Mouse (Mus musculus): Measurements from ENCODE around the gene Olfr679.
"Not testable (repeated sequence)": the region's sequence is repeated elsewhere in the genome, so short reads cannot be mapped to it uniquely, and the experiment has no call there.

Gene Olfr679

DNA sequence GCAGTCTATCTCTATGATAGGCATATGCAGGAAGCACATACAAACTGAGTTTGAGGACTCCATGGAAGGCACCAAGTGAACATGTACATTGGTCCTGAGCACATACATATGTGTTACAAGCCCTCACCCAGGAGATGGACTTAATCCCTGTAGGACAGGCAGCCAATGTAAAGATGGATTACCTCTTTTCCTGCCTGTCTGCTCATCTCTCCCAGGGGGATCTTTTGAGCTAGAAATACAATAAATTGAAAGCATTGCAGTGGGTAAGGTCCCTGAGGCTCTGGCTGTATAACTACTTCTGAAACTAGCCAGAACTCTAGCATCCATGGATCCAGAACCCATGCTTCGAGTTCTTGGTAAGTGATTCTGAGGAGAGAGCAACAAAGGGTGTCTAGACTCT, at the start of gene Olfr679:
Olfr679 (plus strand) TSS at position 301 of the 400 bp plus-strand sequence.
- DNase-seq (ENCODE audit: low spot score) = no peak

GRCm38 (mm10) chr7:105032398-105032797, 48.6 kb upstream of the Olfr679 start, which contains the start of gene Olfr676:
Olfr676 (plus strand) TSS chr7:105032698.
- DNase-seq (ENCODE audit: low spot score) = no peak

DNA sequence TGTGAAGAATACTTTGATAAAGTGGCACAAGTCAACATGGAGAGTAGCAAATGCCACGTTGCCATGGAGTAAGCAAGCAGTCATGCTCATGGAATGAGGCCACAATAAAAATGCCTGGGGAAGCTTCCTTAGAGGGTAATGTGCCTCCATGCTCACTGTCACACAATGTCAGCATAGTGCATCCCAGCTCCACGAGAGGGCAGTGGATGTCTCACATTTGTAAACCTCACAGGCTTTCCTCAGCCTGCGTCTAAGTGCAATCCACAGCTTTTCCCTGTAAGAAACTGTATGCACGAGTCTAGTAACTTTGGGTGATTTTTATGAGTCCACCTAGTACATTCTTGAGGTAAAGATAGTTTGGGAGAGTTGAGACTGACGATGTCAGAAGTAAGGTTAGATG, 47.2 kb upstream of the Olfr679 start:
- DNase-seq (ENCODE audit: low spot score) = not testable (repeated sequence)

- no peak for DNase-seq (ENCODE audit: low spot score)
Measured at GRCm38 (mm10) chr7:105058951-105059350, 22.1 kb upstream of the Olfr679 start.

GRCm38 (mm10) chr7:105064175-105064574, 16.8 kb upstream of the Olfr679 start, which contains the start of gene Olfr678:
Olfr678 (plus strand) TSS chr7:105064475.
- no peak for DNase-seq (ENCODE audit: low spot score)

DNA sequence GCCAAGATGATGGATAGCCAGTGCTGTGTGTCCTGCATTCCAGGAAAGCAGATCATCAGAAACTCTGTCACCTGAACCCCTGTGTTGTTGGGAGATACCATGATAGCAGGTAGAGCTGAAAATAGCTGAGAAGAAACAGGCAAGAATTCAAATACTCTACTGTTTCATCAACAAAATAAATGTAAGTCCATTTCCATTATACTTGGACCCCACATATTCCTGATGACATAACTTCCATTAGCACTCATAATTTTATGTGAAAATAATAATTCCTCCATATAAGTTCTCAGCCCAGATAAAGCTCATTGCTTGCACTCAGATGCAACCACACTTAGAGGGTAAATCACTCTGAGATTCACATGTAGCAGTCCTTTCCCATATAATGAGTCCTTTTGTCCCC, 11.7 kb downstream of the Olfr679 start, which contains the start of gene Olfr680-ps1:
Olfr680-ps1 (minus strand) TSS at position 101 of the 400 bp plus-strand sequence.
- DNase-seq (ENCODE audit: low spot score) = not testable (repeated sequence)

GRCm38 (mm10) chr7:105116536-105116935, 35.5 kb downstream of the Olfr679 start, which contains the start of gene Olfr681:
Olfr681 (plus strand) TSS chr7:105116836.
- no peak for DNase-seq (ENCODE audit: low spot score)
